Mouse (Mus musculus) cerebellum, postnatal 14 days (tissue): Measurements from ENCODE around the gene Rfng.
A peak's percentile ranks its signal among the peaks of the same experiment; 100 is the strongest.
"Not testable (repeated sequence)": the region's sequence is repeated elsewhere in the genome, so short reads cannot be mapped to it uniquely, and the experiment has no call there.

Experiments
- DNase-seq, 2 experiments: peaks; one replicate each; pipeline ENCODE4 v3.0.0; 2021; ENCODE audit warnings: mixed read lengths in 2 of 2

The Rfng gene

DNA sequence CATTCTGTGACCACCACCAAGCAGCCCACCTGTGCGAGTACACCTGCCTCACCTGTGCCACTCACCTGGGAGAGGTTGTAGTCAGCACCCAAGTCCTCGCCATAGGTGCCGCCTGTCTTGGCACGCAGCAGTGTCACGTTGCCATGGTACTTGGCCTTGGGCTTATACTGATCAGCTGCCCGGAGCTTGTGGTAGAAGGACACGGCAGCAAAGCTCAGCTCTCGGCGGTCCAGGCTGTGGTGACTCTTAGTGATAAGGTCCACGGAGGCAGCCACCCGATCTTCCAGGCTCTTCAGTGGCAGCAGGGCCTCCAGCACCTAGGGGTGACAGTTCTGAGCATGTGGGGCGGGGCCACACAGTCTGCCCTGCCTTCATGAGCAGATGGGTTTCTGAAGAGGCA is 24.0 kb upstream of the Rfng start:
- no peak for DNase-seq

DNA sequence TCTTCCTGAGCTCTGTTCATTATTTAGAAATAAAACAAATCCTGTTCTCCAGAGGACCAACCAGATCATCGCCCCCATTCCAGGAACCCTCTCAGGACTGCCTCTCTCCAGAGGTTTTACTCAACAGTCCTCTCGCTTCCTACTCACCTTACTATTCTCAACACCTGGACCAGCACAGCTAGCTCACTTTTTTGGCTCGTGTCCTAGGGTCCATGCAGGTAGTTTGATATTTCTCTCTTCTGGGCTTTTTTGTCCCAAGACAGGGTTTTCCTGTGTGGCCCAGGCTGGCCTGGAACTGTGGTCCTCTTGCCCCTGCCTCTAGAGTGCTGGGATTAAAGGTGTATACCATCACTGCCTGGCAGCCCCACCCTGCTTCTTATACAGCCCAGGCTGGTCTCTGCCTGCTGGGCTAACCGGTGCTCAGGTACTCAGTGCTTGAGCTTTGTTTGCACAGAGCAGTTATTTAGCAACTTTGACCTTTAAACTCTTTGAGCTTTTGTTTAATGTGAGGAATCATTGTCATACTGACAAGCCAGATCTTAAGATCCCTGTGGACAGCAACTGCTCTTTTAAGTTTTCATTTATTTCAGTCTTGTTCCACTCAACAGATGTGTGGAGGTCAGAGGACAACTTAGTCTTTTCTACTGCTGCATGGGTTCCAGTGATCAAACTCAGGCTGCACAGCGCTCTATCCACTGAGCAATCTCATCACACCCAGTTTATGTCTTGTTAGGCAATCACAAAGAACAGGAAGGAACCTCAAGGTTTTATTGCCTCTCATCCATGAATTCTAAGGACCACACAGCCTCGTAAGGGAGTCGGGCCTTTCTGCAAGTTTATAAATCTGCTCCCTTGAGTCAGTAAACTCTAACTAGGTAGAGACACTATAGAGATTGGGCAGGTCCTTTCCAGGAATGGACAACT is 21.6 kb upstream of the Rfng start:
- no peak for DNase-seq

DNA sequence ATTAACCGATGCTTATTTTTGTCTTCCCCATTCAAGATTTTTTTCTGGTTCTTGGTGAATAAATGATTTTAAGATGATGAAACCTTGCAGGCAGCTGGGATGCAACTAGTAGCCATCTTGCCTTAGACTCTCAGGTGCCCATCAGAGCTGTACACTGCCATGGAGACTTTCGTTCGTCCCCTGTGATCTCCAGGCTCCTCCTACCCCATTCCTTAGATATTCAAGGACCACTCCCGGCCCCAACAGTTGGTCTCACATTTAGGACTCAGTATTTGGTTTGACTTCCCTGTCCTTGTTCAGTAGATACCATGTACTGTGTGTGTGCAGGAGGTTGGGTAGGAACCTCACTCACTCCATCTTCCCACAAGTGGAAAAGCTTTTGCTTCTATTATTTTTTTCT is 20.8 kb upstream of the Rfng start:
- DNase-seq: no peak

DNA sequence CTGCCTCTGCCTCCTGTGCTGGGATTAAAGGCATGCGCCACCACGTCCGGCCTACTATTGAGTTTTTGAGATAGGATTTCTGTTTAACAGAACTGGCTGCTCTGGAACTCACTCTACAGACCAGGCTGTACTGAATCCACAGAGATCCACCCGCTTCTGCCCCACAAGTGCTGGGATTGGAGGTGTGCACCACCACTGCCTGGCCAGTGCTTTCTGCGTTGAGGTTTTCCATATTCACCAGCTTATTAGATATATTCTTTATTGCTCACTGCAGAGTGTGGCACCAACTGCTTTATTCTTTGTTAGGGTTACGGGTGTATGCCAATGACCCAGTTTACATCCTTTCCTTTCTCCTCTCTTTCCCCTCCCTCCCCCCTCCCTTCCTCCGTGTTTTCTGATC is 20.3 kb upstream of the Rfng start:
- no peak for DNase-seq

DNA sequence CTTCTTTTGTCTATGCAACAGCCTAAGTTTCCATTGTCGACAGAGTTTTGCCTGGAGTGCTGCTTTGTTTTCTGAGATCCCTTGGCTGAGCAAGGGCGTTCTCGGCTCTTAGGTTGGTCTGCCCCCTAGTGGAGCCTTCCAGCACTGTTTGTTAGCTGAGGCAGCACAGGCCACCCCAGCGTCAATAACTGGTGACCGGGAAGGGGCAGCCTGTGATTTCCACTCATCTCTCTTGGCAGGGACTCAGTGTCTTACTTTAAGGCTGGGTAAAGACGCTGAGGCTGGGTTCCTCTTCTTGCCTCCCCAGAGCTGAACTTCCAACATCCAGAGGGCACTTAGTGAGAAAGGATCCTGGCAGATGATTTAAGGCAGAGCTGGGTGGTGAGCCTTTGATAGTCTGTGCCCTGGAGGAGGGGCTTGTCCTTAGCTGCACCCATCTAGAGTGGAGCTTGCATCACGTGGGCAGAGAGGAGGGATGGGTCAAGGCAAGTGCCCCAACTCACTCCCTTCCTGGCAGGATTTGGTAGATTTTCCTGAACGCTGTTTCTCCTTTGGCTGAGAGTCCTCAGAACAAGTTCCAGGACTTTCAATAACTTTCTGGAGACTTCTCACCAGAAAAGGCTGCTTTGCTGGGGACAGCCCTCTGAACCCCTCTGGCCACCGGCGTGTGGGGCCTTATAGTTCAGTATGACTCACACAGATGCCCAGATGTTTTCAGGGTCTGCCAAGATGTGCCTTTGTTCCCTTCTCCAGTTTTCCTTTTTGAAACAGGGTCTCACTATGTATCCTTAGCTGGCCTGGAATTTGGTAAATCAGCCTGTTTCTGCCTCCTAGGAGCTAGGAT is 16.3 kb upstream of the Rfng start:
- peak; percentile 93 to 96 for DNase-seq

DNA sequence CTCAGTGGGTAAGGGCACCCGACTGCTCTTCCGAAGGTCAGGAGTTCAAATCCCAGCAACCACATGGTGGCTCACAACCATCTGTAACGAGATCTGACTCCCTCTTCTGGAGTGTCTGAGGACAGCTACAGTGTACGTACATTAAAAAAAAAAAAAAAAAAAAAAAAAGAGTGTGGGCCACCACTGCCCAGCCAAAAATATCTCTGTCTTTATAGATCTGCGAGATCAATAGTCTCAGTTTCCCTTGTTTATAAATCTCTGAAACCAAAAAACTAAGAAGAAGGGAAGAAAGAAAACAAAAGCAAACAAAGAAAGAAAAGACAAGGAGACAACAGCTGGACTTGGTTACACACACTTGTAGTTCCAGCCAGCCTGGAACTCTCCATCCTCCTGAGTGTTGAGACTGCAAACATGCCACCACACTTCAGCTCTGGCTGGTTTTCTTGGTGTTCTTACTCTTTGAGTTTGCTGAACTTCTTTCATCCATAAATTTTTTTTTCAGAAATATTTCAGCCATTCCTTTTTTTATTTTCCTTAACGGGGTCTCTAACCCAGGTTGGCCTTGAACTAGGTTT is 15.4 kb upstream of the Rfng start:
- no peak for DNase-seq

DNA sequence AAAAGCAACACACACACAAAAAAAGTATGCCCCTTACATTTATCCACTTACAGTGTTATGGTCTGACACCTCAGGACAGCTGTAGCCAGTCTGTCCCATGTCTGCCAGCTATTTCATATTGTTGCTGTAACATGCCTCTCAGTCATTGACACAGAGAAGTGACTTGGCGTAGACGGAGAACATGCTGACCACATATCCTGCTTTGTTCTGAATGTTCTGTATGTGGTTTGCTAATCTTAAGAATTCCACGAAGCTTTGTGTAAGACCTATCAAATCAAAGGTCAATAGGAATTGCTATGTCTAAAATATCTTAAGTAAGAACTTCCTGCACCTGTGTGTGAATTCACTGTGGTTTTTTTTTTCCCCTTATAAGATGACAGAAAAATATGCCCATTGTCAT is 14.2 kb upstream of the Rfng start:
- no peak for DNase-seq

DNA sequence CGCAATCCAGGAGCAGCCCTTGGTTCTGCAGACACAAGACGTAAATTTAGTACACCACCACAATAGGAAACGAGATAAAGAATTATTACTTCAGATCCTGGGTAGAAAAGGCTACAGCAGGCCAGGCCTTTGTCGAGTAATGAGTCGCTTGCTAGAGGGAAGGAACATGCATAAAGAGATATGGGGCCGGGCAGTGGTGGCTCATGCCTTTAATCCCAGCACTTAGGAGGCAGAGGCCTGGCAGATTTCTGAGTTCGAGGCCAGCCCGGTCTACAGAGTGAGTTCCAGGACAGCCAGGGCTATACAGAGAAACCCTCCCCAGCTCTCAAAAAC is 12.6 kb upstream of the Rfng start:
- DNase-seq: no peak

DNA sequence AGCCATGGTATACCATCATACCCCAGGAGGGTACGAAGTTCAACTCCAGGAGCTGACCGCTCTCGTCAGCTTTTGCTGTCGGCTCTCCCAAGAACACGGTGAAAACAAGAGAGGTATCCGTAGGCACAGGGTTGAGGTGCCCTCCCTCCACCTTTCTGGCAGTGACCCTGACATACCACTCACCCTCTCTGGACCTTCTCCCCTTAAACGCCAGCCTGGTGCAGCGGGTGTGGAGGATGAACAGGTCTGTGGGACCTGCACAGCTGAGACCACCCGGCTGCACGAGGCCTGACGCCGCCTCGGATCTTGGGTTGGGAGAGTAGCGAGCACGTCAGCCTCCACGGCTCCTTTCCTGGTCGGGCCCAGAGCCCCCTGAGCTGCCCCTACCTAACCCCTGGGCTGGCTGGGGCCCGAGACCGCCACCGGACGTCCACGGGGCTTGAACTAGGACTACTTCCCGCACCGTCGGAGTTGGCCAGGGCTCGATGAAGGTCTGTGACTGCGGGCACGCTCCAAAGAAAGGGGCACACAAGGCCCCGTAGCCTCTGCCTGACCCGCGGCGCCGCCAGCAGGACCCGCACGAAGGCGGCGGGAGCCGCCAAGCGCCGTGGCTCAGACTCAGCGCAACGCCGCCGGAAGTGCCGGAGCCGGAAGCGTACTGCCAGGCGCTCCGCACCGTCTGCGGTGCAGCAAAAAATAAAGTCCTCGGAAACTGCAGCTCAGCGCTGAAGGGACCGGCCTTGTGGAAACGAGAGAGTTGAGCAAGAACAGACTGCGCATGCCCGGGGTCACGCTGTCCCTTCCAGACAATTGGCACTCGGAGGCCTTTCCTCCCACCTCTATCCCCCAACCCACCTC is 12.0 kb upstream of the Rfng start, which contains the start of gene Dus1l:
Gene Dus1l, minus strand, starts transcription at position 648 of the 858 bp plus-strand sequence.
- DNase-seq: peak; percentile 99

DNA sequence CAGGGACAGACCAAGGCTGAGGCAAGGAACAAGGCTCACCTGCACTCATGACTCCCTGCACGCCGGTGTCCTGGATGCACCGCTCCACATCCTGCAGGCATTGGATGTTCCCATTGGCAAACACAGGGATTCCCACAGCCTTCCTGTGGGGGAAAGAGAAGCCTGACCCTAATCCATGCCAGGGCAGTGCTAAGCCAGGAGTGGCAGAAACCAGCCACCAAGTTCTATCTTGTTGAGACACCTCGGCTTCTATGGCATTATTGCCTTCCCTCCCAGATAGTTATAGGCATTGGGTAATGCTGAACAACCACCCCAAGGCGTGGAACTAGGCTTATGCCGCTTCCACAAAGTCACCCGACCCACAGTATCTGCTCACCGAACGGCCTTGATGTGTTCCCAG is 8.6 kb upstream of the Rfng start:
- no peak for DNase-seq

DNA sequence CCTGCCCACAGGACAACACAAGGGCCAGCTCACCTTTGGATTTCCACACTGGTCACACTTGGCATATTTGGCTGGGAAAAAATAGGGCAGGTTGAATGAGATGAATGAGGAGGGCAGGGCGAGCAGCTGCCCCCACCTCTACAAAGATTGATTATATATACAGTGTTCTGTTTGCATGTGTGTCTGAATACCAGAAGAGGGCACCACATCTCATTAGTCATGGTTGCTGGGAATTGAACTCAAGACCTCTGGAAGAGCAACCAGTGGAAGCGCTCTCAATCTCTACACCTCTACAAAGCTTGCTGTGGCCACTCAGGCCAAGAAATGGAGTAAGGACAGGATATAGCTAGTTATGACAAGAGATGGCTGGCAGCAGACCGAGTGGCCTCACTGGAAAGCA is 5.8 kb upstream of the Rfng start:
- no peak for DNase-seq

DNA sequence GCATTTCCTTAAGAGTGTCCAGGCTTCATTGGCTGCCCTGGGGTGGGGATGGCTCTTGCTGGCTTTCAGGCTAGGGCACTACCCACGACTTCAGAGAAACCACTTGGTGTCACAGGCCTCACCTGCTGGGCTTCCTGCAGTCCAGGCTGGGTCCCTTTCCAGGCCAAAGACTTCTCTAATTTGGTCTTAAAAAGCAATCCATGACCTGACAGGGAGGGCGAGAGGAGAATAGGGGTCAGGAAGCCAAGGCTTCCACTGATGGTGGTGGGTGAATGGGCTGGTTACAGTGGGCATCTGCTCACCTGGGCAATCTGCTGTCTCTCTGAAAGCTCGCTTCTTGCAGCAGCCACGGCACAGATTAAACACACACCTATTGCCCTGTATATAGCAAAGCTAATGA is 5.3 kb upstream of the Rfng start:
- no peak for DNase-seq

DNA sequence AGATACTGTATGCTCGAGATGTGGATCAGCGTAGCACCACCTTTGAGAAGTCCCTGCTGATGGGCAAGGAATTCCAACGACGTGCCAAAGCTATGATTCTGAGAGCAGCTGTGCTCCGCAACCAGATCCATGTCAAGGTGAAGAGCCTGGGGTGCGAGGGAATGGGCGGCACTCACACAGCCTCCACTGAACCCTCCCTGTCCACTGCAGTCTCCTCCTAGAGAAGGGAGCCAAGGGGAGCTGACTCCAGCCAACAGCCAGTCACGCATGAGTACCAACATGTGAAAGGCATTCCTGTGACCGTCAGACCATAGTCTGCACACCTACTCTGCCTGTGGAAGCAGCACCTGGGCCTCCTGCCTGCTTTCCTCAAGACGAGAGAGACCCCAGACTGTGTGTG is 4.5 kb upstream of the Rfng start:
- not testable (repeated sequence) for DNase-seq

DNA sequence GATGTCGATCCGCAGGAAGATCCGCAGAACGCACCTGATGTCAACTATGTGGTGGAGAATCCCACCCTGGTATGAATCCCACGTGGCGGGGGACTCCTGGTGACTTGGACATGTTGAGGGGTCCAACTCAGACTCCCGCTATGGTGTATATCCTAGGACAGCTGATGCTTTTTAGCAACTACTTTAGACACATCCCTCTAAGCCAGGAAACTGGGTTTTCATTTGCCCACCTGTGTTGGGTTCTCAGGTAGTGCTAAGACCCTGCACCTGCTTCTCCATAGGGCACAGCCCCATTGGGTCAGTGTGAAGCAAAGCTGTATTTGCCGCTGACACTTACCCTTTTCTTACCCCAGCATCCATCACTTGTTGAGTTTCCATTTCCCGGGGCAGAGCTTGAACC is 1.1 kb upstream of the Rfng start:
- DNase-seq: no peak

DNA sequence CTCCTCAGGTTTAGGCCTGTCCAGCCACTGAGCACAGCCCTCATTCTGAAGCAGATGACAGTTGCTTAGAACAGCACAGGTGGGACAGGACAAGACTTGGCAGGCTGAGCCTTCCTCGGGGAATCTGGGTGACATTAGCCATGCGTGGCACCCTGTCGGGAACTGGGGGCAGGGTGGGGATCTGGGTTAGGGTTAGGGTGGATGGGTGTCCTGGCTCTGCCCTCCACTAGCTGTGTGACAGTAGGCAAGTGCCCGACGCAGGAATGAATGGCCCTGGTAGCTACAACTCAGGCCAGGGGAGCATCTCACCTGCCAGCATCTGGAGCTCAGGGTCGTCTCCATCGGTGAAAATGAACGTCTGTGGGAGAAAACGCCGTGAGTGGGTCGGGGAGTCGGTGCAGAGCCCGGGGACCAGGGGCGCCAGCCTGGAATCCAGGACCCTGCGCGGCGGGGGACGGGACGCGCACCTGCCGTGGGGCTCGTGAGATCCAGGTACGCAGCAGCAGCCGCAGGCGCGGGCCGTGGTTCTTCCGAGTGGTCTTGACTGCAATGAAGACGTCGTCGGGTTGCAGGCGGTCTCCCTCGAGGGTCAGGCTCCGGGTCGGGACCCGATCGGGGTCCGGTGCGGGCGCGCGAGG is 462 bp downstream of the Rfng start:
- peak in 1 of 2 experiments; percentile 58 for DNase-seq

DNA sequence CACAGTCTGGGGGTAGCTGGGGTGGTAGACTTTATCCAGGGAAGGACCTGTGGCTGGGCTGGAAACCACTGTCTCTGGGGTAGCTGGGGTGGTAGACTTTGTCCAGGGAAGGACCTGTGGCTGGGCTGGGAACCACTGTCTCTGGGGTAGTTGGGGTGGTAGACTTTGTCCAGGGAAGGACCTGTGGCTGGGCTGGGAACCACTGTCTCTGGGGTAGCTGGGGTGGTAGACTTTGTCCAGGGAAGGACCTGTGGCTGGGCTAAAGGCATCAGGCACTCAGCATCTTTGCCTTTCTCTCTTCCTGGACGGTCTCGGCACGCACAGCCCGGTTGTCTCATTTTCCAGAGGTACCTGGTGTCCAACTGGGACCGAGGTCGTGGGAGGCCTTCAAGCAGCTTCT is 2.6 kb downstream of the Rfng start:
- not testable (repeated sequence) for DNase-seq

DNA sequence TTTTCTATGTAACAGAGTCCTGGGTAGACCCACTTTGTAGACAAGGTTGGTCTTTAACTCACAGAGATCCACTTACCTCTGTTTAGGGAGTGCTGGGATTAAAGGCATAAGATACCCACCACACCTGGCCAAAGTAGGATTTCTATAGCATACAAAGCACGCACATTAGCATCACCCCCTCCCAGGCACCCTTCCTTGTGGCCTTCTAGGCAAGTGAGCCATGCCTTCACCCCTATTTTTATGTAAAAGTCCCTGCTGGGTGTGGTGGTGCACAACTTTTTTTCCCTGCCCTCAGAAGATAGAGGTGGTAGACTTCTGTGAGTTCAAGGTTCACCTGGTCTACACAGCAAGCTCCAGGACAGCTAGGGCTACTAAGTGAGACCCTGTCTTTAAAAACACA is 4.1 kb downstream of the Rfng start:
- no peak for DNase-seq

DNA sequence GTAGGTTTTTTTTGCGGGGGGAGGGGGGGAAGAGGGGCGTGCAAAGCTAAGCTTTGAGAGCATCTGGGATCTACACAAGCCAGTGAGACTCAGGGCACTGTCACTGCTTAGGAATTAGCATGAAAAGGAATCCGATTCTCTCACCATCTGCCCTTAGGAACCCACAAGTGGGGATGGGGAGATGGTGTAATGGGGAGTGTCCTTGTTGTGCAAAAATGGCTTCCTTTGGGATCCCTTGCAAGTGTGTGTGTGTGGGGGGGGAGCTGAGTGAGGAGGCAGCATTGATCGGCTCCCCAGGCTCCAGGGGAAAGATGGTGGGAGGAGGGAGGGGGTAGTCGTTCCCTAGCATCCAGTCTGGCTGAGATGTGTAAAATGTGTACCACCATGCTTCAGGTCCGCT is 6.9 kb downstream of the Rfng start:
- no peak for DNase-seq

DNA sequence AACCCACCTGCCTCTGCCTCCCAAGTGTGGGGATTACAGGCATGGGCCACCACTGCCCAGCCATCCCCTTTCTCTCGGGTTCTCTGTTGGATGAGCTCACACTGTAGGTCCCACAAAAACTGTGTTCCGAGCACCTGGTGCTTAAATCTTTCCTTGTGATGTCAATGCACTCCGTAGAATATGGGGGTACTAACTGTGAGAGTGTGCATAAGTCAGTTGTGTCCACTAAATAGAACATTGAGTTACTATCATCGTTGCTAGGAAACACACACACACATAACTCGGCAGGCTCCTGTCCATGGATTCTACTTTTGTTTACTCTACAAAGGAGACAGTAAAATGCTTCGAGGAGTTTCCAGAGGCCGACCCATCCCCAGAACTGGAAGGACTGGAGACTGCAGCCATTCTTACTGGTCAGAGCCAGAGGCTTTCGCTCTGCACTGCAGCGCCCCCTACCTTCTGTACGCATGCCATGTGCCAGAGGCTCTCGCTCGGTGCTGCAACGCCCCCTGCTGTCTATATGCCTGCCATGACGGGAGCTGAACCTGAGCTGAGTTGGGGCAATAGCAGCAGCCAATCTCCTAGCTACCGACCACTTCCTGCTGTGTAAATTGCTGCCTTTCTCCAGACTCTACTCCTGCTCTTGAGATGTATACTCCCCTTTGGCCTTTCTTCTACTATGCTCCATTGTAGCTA is 8.1 kb downstream of the Rfng start:
- DNase-seq: peak; percentile 99 to 100

DNA sequence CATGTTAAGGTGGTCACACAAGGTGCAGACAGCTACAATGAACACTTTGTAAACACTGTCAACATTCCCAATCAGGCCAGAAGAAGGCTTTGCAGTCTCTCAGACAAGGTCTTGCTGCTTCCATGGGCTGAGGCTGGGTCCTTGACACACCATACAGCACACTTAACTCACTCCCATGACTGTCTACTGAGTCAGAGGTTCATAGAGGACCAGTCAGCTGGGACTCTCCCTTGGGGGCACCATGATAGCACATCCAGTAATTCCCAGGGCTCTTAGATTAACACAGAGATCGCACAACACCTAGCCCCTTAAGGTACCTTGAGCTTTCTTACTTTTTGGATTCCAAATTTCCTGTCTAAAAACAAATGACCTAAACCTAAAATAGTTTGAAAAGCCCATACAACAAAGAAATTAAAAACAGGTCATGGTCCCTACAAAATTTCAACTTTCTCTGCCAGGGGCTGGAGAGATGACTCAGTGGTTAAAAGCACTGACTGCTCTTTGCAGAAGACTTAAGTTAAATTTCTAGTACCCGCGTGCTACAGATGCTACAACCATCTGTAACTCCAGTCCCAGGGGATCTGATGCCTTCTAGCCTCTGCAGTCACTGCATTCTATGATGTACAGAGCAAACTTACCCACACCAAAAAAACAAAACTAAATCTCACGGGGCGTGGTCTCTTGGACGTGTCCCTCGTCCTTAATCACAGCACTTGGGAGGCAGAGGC is 10.4 kb downstream of the Rfng start:
- no peak for DNase-seq

DNA sequence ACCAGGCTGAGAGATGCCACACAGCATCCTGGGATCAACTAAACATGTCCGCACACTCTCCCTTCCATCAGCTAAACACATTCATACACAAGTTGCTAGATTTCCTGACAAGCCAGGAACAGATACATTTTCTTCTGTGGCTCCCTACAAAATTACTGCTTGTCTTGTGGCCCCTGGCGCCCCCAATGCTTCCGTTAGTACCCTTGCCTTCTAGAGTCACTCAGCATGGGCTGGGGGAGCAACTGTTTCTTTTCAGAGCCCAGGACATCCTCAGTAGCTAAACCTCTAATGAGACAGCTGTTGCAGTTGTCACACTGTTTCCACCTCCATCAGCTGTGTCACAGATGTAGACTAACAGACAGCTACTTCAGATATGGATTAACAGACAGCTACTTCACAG is 11.3 kb downstream of the Rfng start:
- no peak for DNase-seq
